Mouse (Mus musculus) cerebellum, adult 2 months (tissue): ENCODE measurements around the gene Tbc1d15.

ENCODE experiments used
- CTCF ChIP-seq: fragments of 200-500 bp; IDR thresholded peaks from 2 replicates; pipeline ENCODE4 v1.5.1; 2011; ENCODE audit warnings: low read depth, mild to moderate bottlenecking, control low read depth, low read length, moderate library complexity, borderline replicate concordance; ENCODE audit not compliant: insufficient read depth
- POLR2A ChIP-seq: fragments of 200-500 bp; IDR thresholded peaks from 2 replicates; pipeline ENCODE4 v1.6.1; 2011; ENCODE audit warnings: low read length, control low read depth, borderline replicate concordance; ENCODE audit not compliant: insufficient read depth

- TF ChIP-seq POLR2A, result no peak
- TF ChIP-seq CTCF, result no peak
These were observed 27.4 kb downstream of the Tbc1d15 start for GRCm38 (mm10) chr10:115223845-115224244.
